Mouse (Mus musculus): Measurements from ENCODE around the gene Cmtm3. TPM values are rescaled to one million over a fixed set of nuclear protein-coding genes. Genes with fewer than 3 reads are reported as not detected.
A peak's percentile ranks its signal among the peaks of the same experiment; 100 is the strongest.
"Not testable (repeated sequence)": the region's sequence is repeated elsewhere in the genome, so short reads cannot be mapped to it uniquely, and the experiment has no call there.

Gene Cmtm3
- 19.8 and 20.4 TPM in 2 replicates for polyA plus RNA-seq (2012; rRNA removed)

DNA sequence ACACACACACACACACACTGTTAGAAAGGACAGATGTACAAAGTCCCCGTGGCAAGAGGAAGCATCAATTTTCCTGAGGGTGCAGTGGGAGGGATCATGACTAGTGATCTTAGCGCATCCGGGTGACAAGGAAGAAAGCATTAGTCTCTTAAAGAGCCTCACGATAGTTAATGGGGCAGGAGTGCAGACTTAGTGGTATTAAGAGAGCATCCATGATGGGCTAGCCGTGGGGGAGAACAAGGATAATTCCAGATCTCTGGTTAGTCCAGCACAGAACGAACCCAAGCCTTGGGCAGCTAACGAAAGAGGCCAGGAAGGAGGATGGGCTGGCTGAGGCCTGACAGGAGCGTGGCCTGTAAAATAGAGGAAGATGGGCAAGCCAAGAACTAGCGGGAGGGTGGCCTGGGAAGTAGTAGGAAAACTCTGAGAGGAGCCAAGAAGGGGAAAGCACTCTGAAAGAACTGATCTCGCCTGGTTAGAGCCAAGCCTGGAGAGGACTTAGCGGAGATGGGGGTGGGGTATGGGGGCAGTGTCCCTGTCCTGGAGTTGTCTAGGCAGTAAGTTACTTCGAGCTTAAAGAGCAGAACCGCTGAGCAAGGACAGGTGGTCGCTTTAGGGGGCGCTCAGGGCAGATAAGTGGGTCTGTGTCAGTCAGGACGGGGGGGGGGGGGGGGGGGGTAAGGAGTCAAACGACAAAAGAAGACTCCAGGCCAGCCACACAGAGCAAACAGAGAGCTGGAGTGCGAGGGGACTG, at the start of gene Cmtm3:
TSS of gene Cmtm3 (plus strand) at position 182 of the 754 bp plus-strand sequence.
- no peak for TF ChIP-seq CTCF (IDR thresholded peaks at IDR 0.05; ENCODE audit: extremely low read depth, insufficient read depth, low read length)
- no peak for TF ChIP-seq POLR2A (IDR thresholded peaks at IDR 0.05; ENCODE audit: extremely low read depth, insufficient read depth, low read length)
- no peak within 1 kb of the TSS for H3K27ac ChIP-seq (ENCODE audit: insufficient read depth, low read length)
- no peaks in the 10 kb centered on the region for H3K4me1 ChIP-seq (ENCODE audit: control insufficient read depth, insufficient read depth, low read length)
- H3K4me3 ChIP-seq (ENCODE audit: insufficient read depth, low read length) = peak within 1 kb of the TSS; percentile 45

DNA sequence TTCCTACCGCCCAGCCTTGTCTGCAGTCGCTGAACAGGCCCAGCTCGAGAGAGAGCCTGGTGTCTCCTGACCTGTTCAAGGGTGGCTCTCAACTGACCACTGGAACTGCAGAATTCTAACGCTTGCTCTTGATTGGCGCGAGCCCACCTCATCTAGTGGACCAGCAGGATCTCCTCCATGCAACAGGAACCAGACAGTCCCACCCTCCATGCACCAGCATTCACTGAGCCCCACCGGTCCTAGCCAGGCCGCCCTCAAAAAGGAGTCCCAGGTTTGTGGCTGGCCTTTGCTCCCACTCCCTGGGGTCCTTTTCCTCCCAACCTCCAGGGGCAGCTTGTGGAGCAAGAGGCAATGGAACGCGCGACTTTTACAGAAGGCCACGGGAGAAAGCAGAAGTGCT, 46.1 kb upstream of the Cmtm3 start, which contains the start of gene Cmtm2a:
TSS of gene Cmtm2a (minus strand) at position 101 of the 400 bp plus-strand sequence.
- H3K4me1 ChIP-seq (ENCODE audit: control insufficient read depth, insufficient read depth, low read length); H3K4me3 ChIP-seq (ENCODE audit: insufficient read depth, low read length); H3K27ac ChIP-seq (ENCODE audit: insufficient read depth, low read length): not testable (repeated sequence)

DNA sequence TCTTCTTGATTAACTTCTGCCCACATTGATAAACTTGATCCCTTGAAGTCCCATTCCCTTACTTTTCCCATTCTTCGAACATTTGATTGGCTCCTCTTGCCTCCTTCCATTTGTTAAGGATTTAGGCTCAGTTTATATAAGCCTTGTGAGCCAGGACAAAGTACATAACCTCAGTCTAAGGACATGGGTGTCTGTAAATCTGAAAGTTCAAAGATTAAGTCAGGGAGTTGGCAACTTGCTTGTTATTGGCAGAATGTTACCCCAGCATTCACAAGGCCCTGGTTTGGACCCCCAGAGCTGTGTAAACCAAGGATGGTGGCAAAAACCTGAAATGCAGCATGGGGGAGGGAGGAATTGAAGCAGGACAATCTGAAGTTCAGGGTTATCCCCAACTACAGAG, 44.8 kb upstream of the Cmtm3 start:
- H3K27ac ChIP-seq (ENCODE audit: insufficient read depth, low read length) = no peak overlapping the region
- TF ChIP-seq POLR2A (IDR thresholded peaks at IDR 0.05; ENCODE audit: extremely low read depth, insufficient read depth, low read length) (no peak), CTCF (IDR thresholded peaks at IDR 0.05; ENCODE audit: extremely low read depth, insufficient read depth, low read length) (no peak)

DNA sequence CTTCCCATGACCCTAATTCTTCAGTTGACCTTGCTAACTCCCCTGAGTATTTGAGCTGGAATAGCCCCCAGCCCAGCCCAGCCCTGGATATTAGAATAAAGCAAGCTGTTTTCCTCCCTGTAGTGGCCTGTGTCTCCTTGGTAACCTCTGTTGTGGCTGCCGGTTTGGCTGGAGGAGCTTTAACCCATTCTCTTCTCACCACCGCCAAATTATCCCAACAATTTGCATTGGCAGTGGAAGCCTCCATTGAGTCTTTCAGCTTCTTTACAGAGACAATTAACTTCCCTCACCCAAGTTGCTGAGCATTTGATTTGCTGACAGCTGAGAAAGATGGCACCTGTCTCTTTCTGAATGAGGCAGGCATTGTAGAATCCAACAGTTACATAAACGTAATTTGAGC, 37.6 kb upstream of the Cmtm3 start:
- H3K4me3 ChIP-seq (ENCODE audit: insufficient read depth, low read length); H3K27ac ChIP-seq (ENCODE audit: insufficient read depth, low read length); H3K4me1 ChIP-seq (ENCODE audit: control insufficient read depth, insufficient read depth, low read length): not testable (repeated sequence)

More for the DNA sequence above, 44.8 kb upstream of the Cmtm3 start:
- Histone ChIP-seq H3K4me1 (ENCODE audit: control insufficient read depth, insufficient read depth, low read length) (no peaks in the 10 kb centered on the region), H3K4me3 (ENCODE audit: insufficient read depth, low read length) (no peak overlapping the region)

DNA sequence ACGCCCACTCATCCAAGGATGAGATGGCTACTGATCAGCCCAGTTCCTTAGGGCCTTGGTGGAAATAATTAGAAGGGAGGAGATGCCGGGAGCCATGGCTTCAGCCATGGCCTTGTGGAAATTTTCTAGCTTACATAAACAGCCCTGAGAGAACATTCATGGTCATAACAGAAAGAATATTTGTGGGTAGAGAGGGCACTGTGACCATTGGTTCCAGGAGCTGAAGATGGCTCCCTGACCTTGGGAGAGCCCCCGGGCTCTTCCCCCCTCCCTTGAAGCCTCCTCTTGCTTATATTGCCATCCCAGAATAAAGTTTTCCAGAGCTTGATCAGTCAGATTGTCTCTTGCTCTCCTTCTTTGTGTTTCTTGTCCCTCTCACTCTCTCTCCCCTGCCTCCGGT, 36.7 kb upstream of the Cmtm3 start:
- H3K4me1 ChIP-seq (ENCODE audit: control insufficient read depth, insufficient read depth, low read length); H3K4me3 ChIP-seq (ENCODE audit: insufficient read depth, low read length); H3K27ac ChIP-seq (ENCODE audit: insufficient read depth, low read length): not testable (repeated sequence)

DNA sequence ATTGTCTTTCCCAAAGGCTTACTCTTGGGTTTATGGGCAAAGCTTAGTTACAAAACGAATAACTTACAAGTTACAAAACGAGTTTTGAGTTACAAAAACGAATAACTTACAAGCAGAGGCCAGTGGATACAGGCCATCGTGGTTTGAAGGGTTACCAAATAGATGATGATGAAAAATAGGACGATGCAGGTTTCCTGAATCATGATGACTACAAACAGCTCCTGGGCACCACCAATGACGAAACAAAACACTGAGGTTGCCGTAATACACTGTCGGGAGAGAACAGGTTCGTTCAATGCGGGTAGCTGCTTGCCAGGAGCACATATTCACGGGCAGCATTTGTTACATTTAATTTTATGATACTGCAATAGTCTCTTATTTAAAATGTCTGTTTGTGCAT, 34.2 kb upstream of the Cmtm3 start:
- Histone ChIP-seq H3K4me1 (ENCODE audit: control insufficient read depth, insufficient read depth, low read length) (no peaks in the 10 kb centered on the region), H3K4me3 (ENCODE audit: insufficient read depth, low read length) (no peak overlapping the region), H3K27ac (ENCODE audit: insufficient read depth, low read length) (no peak overlapping the region)
- TF ChIP-seq CTCF (IDR thresholded peaks at IDR 0.05; ENCODE audit: extremely low read depth, insufficient read depth, low read length) (no peak), POLR2A (IDR thresholded peaks at IDR 0.05; ENCODE audit: extremely low read depth, insufficient read depth, low read length) (no peak)

DNA sequence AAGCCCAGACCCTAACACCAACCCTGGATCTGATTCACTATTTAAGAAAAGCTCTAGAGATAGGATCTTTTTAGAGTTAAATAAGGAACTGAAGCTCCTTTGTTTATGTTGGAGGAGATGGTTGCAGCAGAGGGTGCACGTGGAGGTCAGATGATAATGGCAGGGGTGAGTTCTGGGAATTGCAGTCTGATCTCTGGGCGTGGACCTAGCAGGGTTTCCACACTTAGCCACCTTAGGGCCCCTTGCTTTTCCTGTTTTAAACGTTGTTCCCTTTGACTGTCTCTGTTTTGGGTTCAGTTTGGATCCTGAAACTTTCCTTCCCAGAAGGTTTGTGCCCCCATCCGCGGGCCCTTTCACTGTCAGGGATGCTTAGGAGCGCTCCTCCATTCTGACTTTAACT, 30.9 kb upstream of the Cmtm3 start:
- not testable (repeated sequence) for H3K4me3 ChIP-seq (ENCODE audit: insufficient read depth, low read length); H3K4me1 ChIP-seq (ENCODE audit: control insufficient read depth, insufficient read depth, low read length); H3K27ac ChIP-seq (ENCODE audit: insufficient read depth, low read length)

DNA sequence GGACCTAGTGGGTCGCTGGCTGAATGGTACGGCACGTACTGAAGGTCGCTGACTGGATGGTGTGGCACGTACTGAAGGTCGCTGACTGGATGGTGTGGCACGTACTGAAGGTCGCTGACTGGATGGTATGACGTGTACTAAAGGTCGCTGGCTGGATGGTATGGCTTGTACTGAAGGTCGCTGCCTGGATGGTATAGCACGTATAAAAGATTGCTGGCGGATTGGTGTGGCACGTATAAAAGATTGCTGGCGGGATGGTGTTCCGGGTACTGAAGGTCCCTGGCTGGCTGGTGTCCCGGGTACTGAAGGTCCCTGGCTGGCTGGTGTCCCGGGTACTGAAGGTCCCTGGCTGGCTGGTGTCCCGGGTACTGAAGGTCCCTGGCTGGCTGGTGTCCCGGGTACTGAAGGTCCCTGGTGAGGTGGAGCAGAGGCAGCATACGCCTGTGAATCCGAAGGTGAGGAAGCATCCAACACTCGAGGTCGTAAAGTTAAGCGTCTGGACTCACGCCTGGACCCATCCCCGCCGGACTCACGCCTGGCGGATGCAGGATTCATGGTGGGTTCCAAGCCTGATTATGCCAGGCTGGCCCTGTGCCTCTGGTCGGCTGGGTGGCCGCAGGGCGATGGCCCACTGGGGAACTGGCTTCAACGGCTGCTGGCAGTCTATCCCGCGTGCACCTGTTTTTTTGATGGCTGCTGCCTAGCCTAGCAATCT, 29.6 kb upstream of the Cmtm3 start, which contains the start of the genes Gm45711 and Cmtm1:
TSS of gene Gm45711 (minus strand) at position 641 of the 715 bp plus-strand sequence.
TSS of gene Cmtm1 (minus strand) at position 705 of the 715 bp plus-strand sequence.
- not testable (repeated sequence) for H3K4me3 ChIP-seq (ENCODE audit: insufficient read depth, low read length); H3K27ac ChIP-seq (ENCODE audit: insufficient read depth, low read length); H3K4me1 ChIP-seq (ENCODE audit: control insufficient read depth, insufficient read depth, low read length)

DNA sequence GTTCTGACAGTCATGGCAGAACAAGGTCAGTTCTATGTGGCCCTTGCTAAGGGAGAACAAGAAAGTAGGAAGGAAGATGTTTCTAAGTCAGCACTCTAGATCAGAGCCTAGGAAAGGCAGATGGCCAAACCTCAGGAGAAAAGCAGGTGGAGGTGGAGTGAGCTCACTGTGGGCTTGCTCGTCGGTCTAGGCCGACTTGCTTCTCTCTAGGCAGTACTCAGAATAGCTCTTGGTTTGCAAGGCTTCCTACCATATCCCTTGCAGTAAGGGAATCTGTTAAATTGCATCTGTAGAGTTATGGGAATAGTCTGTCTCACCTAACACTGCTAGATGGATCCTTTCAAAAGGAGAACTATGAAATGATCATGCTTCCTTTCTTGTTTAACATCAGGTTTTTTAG, 27.2 kb upstream of the Cmtm3 start:
- not testable (repeated sequence) for H3K4me1 ChIP-seq (ENCODE audit: control insufficient read depth, insufficient read depth, low read length); H3K4me3 ChIP-seq (ENCODE audit: insufficient read depth, low read length); H3K27ac ChIP-seq (ENCODE audit: insufficient read depth, low read length)

DNA sequence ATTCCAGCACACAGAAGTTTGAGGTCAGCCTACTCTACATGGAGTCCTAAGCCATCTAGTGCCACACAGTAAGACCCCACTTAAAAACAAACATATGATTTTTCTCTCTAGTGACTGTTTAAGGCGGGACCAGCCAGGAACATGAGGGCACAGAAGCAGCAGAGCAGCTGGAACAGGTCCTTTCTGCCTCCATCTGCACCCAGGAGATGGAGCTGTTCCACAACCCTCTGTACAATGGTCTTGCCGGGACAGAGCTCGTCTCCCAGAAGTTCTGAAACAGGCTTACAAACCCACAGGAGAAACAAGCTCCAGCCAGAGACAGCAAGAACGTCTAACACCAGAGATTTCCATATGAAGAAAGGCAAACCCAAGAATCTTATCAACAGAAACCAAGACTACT, 25.9 kb upstream of the Cmtm3 start:
- no peak overlapping the region for H3K4me3 ChIP-seq (ENCODE audit: insufficient read depth, low read length)
- no peaks in the 10 kb centered on the region for H3K4me1 ChIP-seq (ENCODE audit: control insufficient read depth, insufficient read depth, low read length)
- TF ChIP-seq POLR2A (IDR thresholded peaks at IDR 0.05; ENCODE audit: extremely low read depth, insufficient read depth, low read length) (no peak), CTCF (IDR thresholded peaks at IDR 0.05; ENCODE audit: extremely low read depth, insufficient read depth, low read length) (peak; percentile 56)

DNA sequence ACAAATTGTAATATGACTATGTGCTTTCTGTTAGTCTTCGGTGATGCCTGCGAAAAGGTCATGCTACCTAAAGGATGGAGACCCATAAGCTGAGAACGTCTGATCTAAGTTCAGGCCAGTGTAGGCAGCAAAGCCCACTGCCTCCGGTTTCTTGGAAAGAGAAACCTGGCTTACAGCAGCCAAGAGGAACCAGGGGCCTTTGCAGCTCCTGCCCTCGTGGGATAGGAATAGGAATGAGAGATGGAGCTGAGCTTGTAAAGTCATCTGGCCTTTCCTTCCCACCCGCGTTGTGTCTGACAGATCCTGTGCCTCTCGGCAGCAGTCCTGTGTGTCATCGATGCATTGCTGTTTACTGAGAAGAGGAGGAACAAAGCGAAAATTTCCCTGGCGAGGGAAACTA, 17.9 kb upstream of the Cmtm3 start, which contains the start of gene Gm11020:
TSS of gene Gm11020 (plus strand) at position 301 of the 400 bp plus-strand sequence.
- not testable (repeated sequence) for H3K27ac ChIP-seq (ENCODE audit: insufficient read depth, low read length); H3K4me3 ChIP-seq (ENCODE audit: insufficient read depth, low read length); H3K4me1 ChIP-seq (ENCODE audit: control insufficient read depth, insufficient read depth, low read length)

More for the DNA sequence above, 25.9 kb upstream of the Cmtm3 start:
- H3K27ac ChIP-seq (ENCODE audit: insufficient read depth, low read length) = no peak overlapping the region

DNA sequence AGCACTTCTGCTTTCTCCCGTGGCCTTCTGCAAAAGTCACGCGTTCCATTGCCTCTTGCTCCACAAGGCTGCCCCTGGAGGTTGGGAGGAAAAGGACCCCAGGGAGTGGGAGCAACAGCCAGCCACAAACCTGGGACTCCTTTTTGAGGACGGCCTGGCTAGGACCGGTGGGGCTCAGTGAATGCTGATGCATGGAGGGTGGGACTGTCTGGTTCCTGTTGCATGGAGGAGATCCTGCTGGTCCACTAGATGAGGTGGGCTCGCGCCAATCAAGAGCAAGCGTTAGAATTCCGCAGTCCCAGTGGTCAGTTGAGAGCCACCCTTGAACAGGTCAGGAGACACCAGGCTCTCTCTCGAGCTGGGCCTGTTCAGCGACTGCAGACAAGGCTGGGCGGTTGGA, 17.3 kb upstream of the Cmtm3 start, which contains the start of gene Cmtm2b:
TSS of gene Cmtm2b (plus strand) at position 301 of the 400 bp plus-strand sequence.
- not testable (repeated sequence) for H3K4me3 ChIP-seq (ENCODE audit: insufficient read depth, low read length); H3K27ac ChIP-seq (ENCODE audit: insufficient read depth, low read length); H3K4me1 ChIP-seq (ENCODE audit: control insufficient read depth, insufficient read depth, low read length)

Measured in cortical plate, adult 2 months (tissue).